Mouse (Mus musculus) liver, embryonic 14.5 days (tissue): ENCODE measurements around the gene Wbp1l.

ENCODE experiments used
- CTCF ChIP-seq: IDR thresholded peaks from 2 replicates; pipeline ENCODE4 v1.5.1; 2016; ENCODE audit warnings: antibody characterized with exemption, low read depth, control low read depth
- EP300 ChIP-seq: IDR thresholded peaks from 2 replicates; pipeline ENCODE4 v1.6.1; 2016; ENCODE audit warnings: antibody characterized with exemption, low read depth

DNA sequence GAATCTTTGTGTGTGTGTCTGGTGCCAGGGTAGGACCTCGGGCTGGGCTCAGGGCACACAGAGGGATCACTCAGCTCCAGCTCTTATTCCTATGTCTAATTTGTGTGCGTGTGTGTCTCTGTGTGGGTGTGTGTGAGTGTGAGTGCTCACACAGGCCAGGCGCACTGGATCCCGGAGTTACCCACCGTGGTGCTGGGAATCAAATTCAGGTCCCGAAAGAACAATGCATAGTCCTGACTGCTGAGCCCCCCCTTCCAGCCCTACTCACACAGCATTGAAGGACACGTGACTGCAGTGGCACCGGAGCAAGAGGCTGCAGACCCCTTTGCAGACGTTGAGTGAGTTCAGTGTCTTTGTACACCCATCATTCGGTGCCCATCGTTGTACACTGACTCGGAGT, 26.1 kb downstream of the Wbp1l start:
- TF ChIP-seq CTCF (no peak), EP300 (no peak)
